Mouse (Mus musculus) spleen, adult 2 months (tissue): ENCODE data around the gene Anks3.

Source experiments
- CTCF ChIP-seq: fragments of 200-500 bp; IDR thresholded peaks from 2 replicates; pipeline ENCODE4 v1.5.1; 2011; ENCODE audit warnings: mild to moderate bottlenecking, inconsistent platforms; ENCODE audit not compliant: insufficient read depth, insufficient read length, insufficient replicate concordance; ENCODE audit errors: extremely low read depth
- POLR2A ChIP-seq: fragments of 200-500 bp; IDR thresholded peaks from 2 replicates; pipeline ENCODE4 v1.6.1; 2011; ENCODE audit warnings: low read depth, low read length, inconsistent platforms

- no peak for TF ChIP-seq CTCF
- no peak for TF ChIP-seq POLR2A
Measured at GRCm38 (mm10) chr16:4912907-4913782, 50.9 kb downstream of the Anks3 start.
